ENCODE assay signal across 8 mouse cellular contexts in the genomic region with DNA sequence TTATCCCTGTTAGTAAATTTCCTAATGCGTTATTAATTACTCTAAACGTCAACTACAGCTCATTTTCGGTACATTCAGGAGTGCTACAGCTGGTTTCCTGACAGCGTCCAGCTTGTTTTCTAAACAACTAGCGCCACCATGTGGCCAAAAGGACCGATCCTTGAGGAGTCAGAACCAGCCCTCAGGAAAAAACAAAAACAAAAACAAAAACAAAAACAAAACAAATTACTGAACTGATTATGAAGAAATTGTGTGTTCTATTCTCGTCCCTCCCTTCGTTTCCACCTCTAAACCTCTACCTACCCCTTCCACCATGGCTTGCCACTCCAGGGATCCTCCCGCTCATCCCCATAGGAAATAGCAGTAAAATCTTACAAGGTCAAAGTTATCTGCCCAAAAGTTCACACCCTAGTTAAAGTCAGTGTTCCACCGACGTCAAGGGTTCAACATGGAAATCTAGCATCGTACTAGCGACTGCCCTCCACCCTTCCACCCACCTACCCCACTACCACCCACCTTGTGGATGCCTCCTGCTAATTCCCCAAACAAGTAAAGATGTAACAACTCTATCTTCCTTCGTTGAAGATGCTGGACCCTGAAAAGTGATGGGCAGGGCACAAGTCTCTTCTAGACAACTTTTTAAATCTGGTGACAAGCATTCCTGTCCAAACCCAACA. TPM values are rescaled to one million over a fixed set of nuclear protein-coding genes. Genes with fewer than 3 reads are reported as not detected.
DNase-seq lines count a peak whose midpoint lies in the region; ATAC-seq and TF ChIP-seq lines count a peak whose summit lies in the region.

No protein-coding gene starts in this region.

- peak overlapping the region; percentile 59 for H3K4me2 ChIP-seq in forebrain, embryonic 15.5 days (replicated peaks)
- H3K4me2 ChIP-seq in hindbrain, embryonic 13.5 days: peak overlapping the region; percentile 65
- H3K4me2 ChIP-seq in lung, postnatal 0 days (replicated peaks; ENCODE audit: low read depth, low read length): peak overlapping the region; percentile 43

- peaks cover 9% of the 10 kb centered on the region for H3K27me3 ChIP-seq in G1E (ENCODE audit: insufficient read depth, low read length)
- no peaks in the 10 kb centered on the region for H3K27me3 ChIP-seq in forebrain, embryonic 15.5 days
- peaks cover 4% of the 10 kb centered on the region; the same call in 1 of the 2 replicates for H3K27me3 ChIP-seq in hindbrain, embryonic 13.5 days
- H3K27me3 ChIP-seq in lung, postnatal 0 days (replicated peaks; ENCODE audit: insufficient read depth, low read length): no peaks in the 10 kb centered on the region

- peak; percentile 55 for ATAC-seq in G1E (ENCODE audit: extremely low read depth, insufficient number of reproducible peaks, low FRiP score, poor library complexity, severe bottlenecking)
- ATAC-seq in forebrain, embryonic 15.5 days (replicated peaks): peak; percentile 88
- ATAC-seq in hindbrain, embryonic 13.5 days (ENCODE audit: low FRiP score): peak; percentile 69
- ATAC-seq in lung, postnatal 0 days: peak; percentile 57

- no peak overlapping the region for H3K27ac ChIP-seq in forebrain, embryonic 15.5 days (replicated peaks)
- no peak overlapping the region; the same call in 1 of the 2 replicates for H3K27ac ChIP-seq in hindbrain, embryonic 13.5 days
- no peak overlapping the region for H3K27ac ChIP-seq in lung, postnatal 0 days (ENCODE audit: low read length)

- no peaks in the 10 kb centered on the region for H3K9me3 ChIP-seq in G1E (replicated peaks)
- no peaks in the 10 kb centered on the region for H3K9me3 ChIP-seq in forebrain, embryonic 15.5 days
- H3K9me3 ChIP-seq in hindbrain, embryonic 13.5 days: no peaks in the 10 kb centered on the region
- H3K9me3 ChIP-seq in lung, postnatal 0 days (ENCODE audit: low read length): no peaks in the 10 kb centered on the region

- TF ChIP-seq CTCF in G1E (IDR thresholded peaks at IDR 0.05; ENCODE audit: low read depth, low read length): no peak
- TF ChIP-seq CTCF in lung, postnatal 0 days (IDR thresholded peaks at IDR 0.05): peak; percentile 78

- 17% methylated on average over 14 of the region's 14 CpGs for WGBS in forebrain, embryonic 15.5 days
- WGBS in hindbrain, embryonic 13.5 days: 20% methylated on average over 14 of the region's 14 CpGs
- 17% methylated on average over 14 of the region's 14 CpGs for WGBS in lung, postnatal 0 days

- peak overlapping the region; percentile 54; the same call in 1 of the 2 replicates for H3K4me3 ChIP-seq in G1E (ENCODE audit: low read depth, low read length)
- peak overlapping the region; percentile 33 for H3K4me3 ChIP-seq in forebrain, embryonic 15.5 days
- H3K4me3 ChIP-seq in hindbrain, embryonic 13.5 days: peak overlapping the region; percentile 37
- H3K4me3 ChIP-seq in lung, postnatal 0 days (ENCODE audit: low read depth, low read length): no peak overlapping the region

- peak; percentile 19 for DNase-seq in G1E (ENCODE audit: low spot score)
- DNase-seq in c-Kit-positive CD71-positive TER-119-negative erythroid progenitor cells, embryonic 14.5 days (ENCODE audit: low read depth): peak; percentile 63
- peak; percentile 82 to 86 for DNase-seq in layer of hippocampus, postnatal 10 days (ENCODE audit: low spot score in 2 of 2)
- peak; percentile 82 for DNase-seq in lung, postnatal 0 days (ENCODE audit: low spot score)
- DNase-seq in right cerebral cortex, adult 18-20 months: peak; percentile 75
- peak; percentile 36 for DNase-seq in urinary bladder, adult 2 months (ENCODE audit: low spot score)

- TF ChIP-seq EP300 in lung, postnatal 0 days (IDR thresholded peaks at IDR 0.05): no peak

- H3K4me1 ChIP-seq in G1E (ENCODE audit: insufficient read depth, low read depth, low read length): peaks cover 23% of the 10 kb centered on the region
- H3K4me1 ChIP-seq in forebrain, embryonic 15.5 days: peaks cover 12% of the 10 kb centered on the region; the same call in 1 of the 2 replicates
- peaks cover 18% of the 10 kb centered on the region for H3K4me1 ChIP-seq in hindbrain, embryonic 13.5 days (replicated peaks)
- H3K4me1 ChIP-seq in lung, postnatal 0 days (ENCODE audit: insufficient read depth, low read depth, low read length): no peaks in the 10 kb centered on the region

- H3K9ac ChIP-seq in forebrain, embryonic 15.5 days (replicated peaks): peak overlapping the region; percentile 24
- peak overlapping the region; percentile 24; the same call in 1 of the 2 replicates for H3K9ac ChIP-seq in hindbrain, embryonic 13.5 days
- H3K9ac ChIP-seq in lung, postnatal 0 days (replicated peaks; ENCODE audit: low read depth): no peak overlapping the region

- no peaks in the 10 kb centered on the region for H3K36me3 ChIP-seq in G1E (replicated peaks)
- no peaks in the 10 kb centered on the region for H3K36me3 ChIP-seq in forebrain, embryonic 15.5 days
- no peaks in the 10 kb centered on the region for H3K36me3 ChIP-seq in hindbrain, embryonic 13.5 days
- no peaks in the 10 kb centered on the region for H3K36me3 ChIP-seq in lung, postnatal 0 days (ENCODE audit: insufficient read depth, low read length)

RNA-seq across cellular contexts. Expression of a gene that starts 3.7 kb away (rescaled TPM):
- total RNA-seq in G1E (2014; fragmentation: Nextera tagmentation) (10.2 and 28.7 TPM in 2 replicates), G1E (2017) (72.1 and 76.4 TPM in 2 replicates)
- 1.0 and 1.6 TPM in 2 replicates for polyA plus RNA-seq in G1E (2012)
- 48.7 and 52.2 TPM in 2 replicates for polyA plus RNA-seq in forebrain, embryonic 15.5 days (2015; fragmentation: Nextera tagmentation; extraction: Ambion mirVana)
- 59.8 and 62.5 TPM in 2 replicates for polyA plus RNA-seq in hindbrain, embryonic 13.5 days (2015; fragmentation: Nextera tagmentation; extraction: Ambion mirVana)
- 10 to 100 TPM; 28.0 to 30.1 TPM for total RNA-seq in layer of hippocampus, postnatal 10 days (2021)
- polyA plus RNA-seq in lung, postnatal 0 days (2015; fragmentation: Nextera tagmentation; extraction: Ambion mirVana): 31.3 and 34.6 TPM in 2 replicates
- polyA plus RNA-seq in urinary bladder, adult 2 months (2012; rRNA removed): 44.8 and 54.1 TPM in 2 replicates

RNA-seq across cellular contexts. Expression of a gene that starts 3.8 kb away (rescaled TPM):
- not detected in 2 replicates for total RNA-seq in G1E (2014; fragmentation: Nextera tagmentation)
- total RNA-seq in G1E (2017): under 0.01 and 0.22 TPM in 2 replicates
- polyA plus RNA-seq in G1E (2012): 0.01 TPM in 1 of 2 replicates, not detected in the other
- 0.06 and 0.14 TPM in 2 replicates for polyA plus RNA-seq in forebrain, embryonic 15.5 days (2015; fragmentation: Nextera tagmentation; extraction: Ambion mirVana)
- polyA plus RNA-seq in hindbrain, embryonic 13.5 days (2015; fragmentation: Nextera tagmentation; extraction: Ambion mirVana): 0.09 TPM in 2 replicates
- total RNA-seq in layer of hippocampus, postnatal 10 days (2021): under 1 TPM; 0.29 to 0.41 TPM
- 0.05 and 0.06 TPM in 2 replicates for polyA plus RNA-seq in lung, postnatal 0 days (2015; fragmentation: Nextera tagmentation; extraction: Ambion mirVana)
- polyA plus RNA-seq in urinary bladder, adult 2 months (2012; rRNA removed): not detected in 2 replicates

RNA-seq across cellular contexts. Expression of a gene that starts 25.2 kb away (rescaled TPM):
- total RNA-seq in G1E (2014; fragmentation: Nextera tagmentation) (67.1 and 68.3 TPM in 2 replicates), G1E (2017) (26.1 and 26.6 TPM in 2 replicates)
- polyA plus RNA-seq in G1E (2012): 2.3 and 3.0 TPM in 2 replicates
- polyA plus RNA-seq in forebrain, embryonic 15.5 days (2015; fragmentation: Nextera tagmentation; extraction: Ambion mirVana): 10.3 and 11.2 TPM in 2 replicates
- 6.6 and 6.8 TPM in 2 replicates for polyA plus RNA-seq in hindbrain, embryonic 13.5 days (2015; fragmentation: Nextera tagmentation; extraction: Ambion mirVana)
- total RNA-seq in layer of hippocampus, postnatal 10 days (2021): 10 to 100 TPM; 13.2 to 13.6 TPM
- polyA plus RNA-seq in lung, postnatal 0 days (2015; fragmentation: Nextera tagmentation; extraction: Ambion mirVana): 5.4 and 6.2 TPM in 2 replicates
- 11.5 and 12.0 TPM in 2 replicates for polyA plus RNA-seq in urinary bladder, adult 2 months (2012; rRNA removed)

RNA-seq across cellular contexts. Expression of a gene that starts 28.5 kb away (rescaled TPM):
- total RNA-seq in G1E (2014; fragmentation: Nextera tagmentation): not detected in 2 replicates
- 0.06 and 0.11 TPM in 2 replicates for total RNA-seq in G1E (2017)
- not detected in 2 replicates for polyA plus RNA-seq in G1E (2012)
- not detected in 2 replicates for polyA plus RNA-seq in forebrain, embryonic 15.5 days (2015; fragmentation: Nextera tagmentation; extraction: Ambion mirVana)
- 0.14 TPM in 1 of 2 replicates, not detected in the other for polyA plus RNA-seq in hindbrain, embryonic 13.5 days (2015; fragmentation: Nextera tagmentation; extraction: Ambion mirVana)
- total RNA-seq in layer of hippocampus, postnatal 10 days (2021): not detected
- 0.04 TPM in 1 of 2 replicates, not detected in the other for polyA plus RNA-seq in lung, postnatal 0 days (2015; fragmentation: Nextera tagmentation; extraction: Ambion mirVana)
- 0.04 and 0.06 TPM in 2 replicates for polyA plus RNA-seq in urinary bladder, adult 2 months (2012; rRNA removed)

Comparison
In these comparisons a context has a peak if more than half of its experiments do, and no peak if none do; other contexts are left out.
1. DNase-seq: peak in every context shown above with its lines; median percentile 84 in layer of hippocampus, postnatal 10 days; 82 in lung, postnatal 0 days; 75 in right cerebral cortex, adult 18-20 months; 63 in c-Kit-positive CD71-positive TER-119-negative erythroid progenitor cells, embryonic 14.5 days; 36 in urinary bladder, adult 2 months; 19 in G1E.
2. RNA of a gene that starts 3.7 kb away (polyA plus RNA-seq): 59.8 to 62.5 TPM in hindbrain, embryonic 13.5 days, 48.7 to 52.2 TPM in forebrain, embryonic 15.5 days, 44.8 to 54.1 TPM in urinary bladder, adult 2 months and 31.3 to 34.6 TPM in lung, postnatal 0 days; 1.0 to 1.6 TPM in G1E; every median in the first group is over 10 times any median in the second.
3. Peak in every context shown above with its lines, with median percentiles within 50 percentile points of each other: ATAC-seq and H3K4me2 ChIP-seq.